8 mouse cellular contexts compared by ENCODE assay signal in the genomic region with DNA sequence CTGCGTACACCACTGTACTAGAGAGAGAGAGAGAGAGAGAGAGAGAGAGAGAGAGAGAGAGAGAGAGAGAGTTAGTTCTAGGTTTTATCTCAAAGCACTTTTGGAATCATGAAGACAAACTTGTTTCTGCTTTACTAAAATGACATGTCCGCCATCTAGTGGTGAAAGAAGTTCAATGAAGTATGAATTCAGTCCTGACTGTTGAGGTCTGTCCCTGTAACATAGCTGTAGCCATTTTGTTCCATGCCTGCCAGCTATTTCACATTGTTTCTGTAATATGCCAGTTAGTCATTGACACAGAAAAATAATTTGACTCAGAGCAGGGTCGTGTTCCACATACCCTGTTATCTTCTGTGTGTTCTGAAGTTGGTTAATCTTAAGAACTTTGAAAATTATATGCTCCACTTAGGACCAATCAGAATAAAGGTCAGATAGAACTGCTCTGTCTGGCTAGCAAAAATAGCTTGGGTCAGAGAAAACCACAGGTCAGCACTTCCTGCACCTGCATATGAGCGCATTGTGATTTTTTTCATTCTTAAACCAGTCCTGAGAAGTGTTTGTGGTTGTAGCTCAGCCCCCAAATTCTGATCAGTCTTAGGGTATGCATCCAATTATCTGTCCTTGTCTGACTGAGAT. TPM values are rescaled to one million over a fixed set of nuclear protein-coding genes. Genes with fewer than 3 reads are reported as not detected.
DNase-seq lines count a peak whose midpoint lies in the region; ATAC-seq lines count a peak whose summit lies in the region.

No protein-coding gene starts in this region.

- H3K4me3 ChIP-seq in embryonic facial prominence, embryonic 11.5 days (ENCODE audit: low read depth, low read length), result no peak overlapping the region
- peak overlapping the region; percentile 85; the same call in 1 of the 2 replicates for H3K4me3 ChIP-seq in macrophage (ENCODE audit: inconsistent target)

- H3K36me3 ChIP-seq in embryonic facial prominence, embryonic 11.5 days (replicated peaks; ENCODE audit: control insufficient read depth, insufficient read depth, low read depth, low read length), result no peaks in the 10 kb centered on the region
- no peaks in the 10 kb centered on the region for H3K36me3 ChIP-seq in macrophage (ENCODE audit: inconsistent target)
- H3K36me3 ChIP-seq in splenic B cell, adult 2 months (ENCODE audit: control insufficient read depth, insufficient read depth, low read length, poor library complexity, severe bottlenecking), result no peaks in the 10 kb centered on the region

- H3K9ac ChIP-seq in embryonic facial prominence, embryonic 11.5 days (replicated peaks; ENCODE audit: low read length), result no peak overlapping the region

- H3K27ac ChIP-seq in embryonic facial prominence, embryonic 11.5 days (replicated peaks; ENCODE audit: low read depth, low read length), result no peak overlapping the region
- H3K27ac ChIP-seq in macrophage, result peak overlapping the region; percentile 80

- peak; percentile 19; the same call in 1 of the 2 replicates for ATAC-seq in embryonic facial prominence, embryonic 11.5 days (replicated peaks; ENCODE audit: insufficient number of reproducible peaks, low FRiP score, low TSS enrichment, low read depth)

- DNase-seq in gastrocnemius, adult 18-20 months (ENCODE audit: low spot score), result peak; percentile 90
- DNase-seq in gastrocnemius, postnatal 10 days, result no peak
- peak; percentile 86 for DNase-seq in ZHBTc4 (ENCODE audit: low read depth, low spot score)
- DNase-seq in embryonic facial prominence, embryonic 11.5 days (ENCODE audit: low spot score), result peak; percentile 90
- peak; percentile 84 to 88 for DNase-seq in heart, postnatal 10 days
- DNase-seq in large intestine, adult 2 months (ENCODE audit: low read depth, low spot score), result peak; percentile 84
- DNase-seq in splenic B cell, adult 2 months (ENCODE audit: low read depth, low spot score), result peak; percentile 92

- H3K9me3 ChIP-seq in embryonic facial prominence, embryonic 11.5 days (replicated peaks; ENCODE audit: control insufficient read depth, low read length), result no peaks in the 10 kb centered on the region

- intact Hi-C loops in heart, postnatal 10 days (cut with DNase I), result loop anchor here (1.0 to 10.0 kb wide), 2 partner anchors 18 to 590 kb away; a partner anchor contains a TSS

- H3K27me3 ChIP-seq in embryonic facial prominence, embryonic 11.5 days (ENCODE audit: control insufficient read depth, insufficient read depth, low read length), result no peaks in the 10 kb centered on the region
- H3K27me3 ChIP-seq in splenic B cell, adult 2 months (ENCODE audit: control insufficient read depth, insufficient read depth, low read length, poor library complexity, severe bottlenecking), result no peaks in the 10 kb centered on the region

- no peaks in the 10 kb centered on the region for H3K4me1 ChIP-seq in embryonic facial prominence, embryonic 11.5 days (ENCODE audit: control insufficient read depth, insufficient read depth, low read length)

- H3K79me2 ChIP-seq in macrophage (ENCODE audit: inconsistent target), result peaks cover 35% of the 10 kb centered on the region

- no peak overlapping the region for H3K4me2 ChIP-seq in embryonic facial prominence, embryonic 11.5 days (ENCODE audit: low read depth, low read length)

- 16% methylated on average over 4 of the region's 4 CpGs for WGBS in embryonic facial prominence, embryonic 11.5 days
- 13% methylated on average over 4 of the region's 4 CpGs for WGBS in large intestine, adult 2 months
- 0% methylated on average over 4 of the region's 4 CpGs for WGBS in macrophage (ENCODE audit: missing documents)

RNA-seq across cellular contexts. Expression of a gene that starts 0.8 kb away (rescaled TPM):
- total RNA-seq in gastrocnemius, adult 18-20 months (2021), result 1 to 10 TPM; 6.4 to 8.7 TPM
- 1 to 10 TPM; 3.3 to 4.5 TPM for total RNA-seq in gastrocnemius, postnatal 10 days (2021)
- 1.8 and 3.2 TPM in 2 replicates for polyA plus RNA-seq in embryonic facial prominence, embryonic 11.5 days (2014; fragmentation: Nextera tagmentation; extraction: Ambion mirVana)
- 1 to 10 TPM; 6.4 to 7.2 TPM for total RNA-seq in heart, postnatal 10 days (2021)
- 0.32 and 0.36 TPM in 2 replicates for polyA plus RNA-seq in large intestine, adult 2 months (2012; rRNA removed)
- 10 to 100 TPM; 10.2 to 42.3 (median 20.7) TPM for total RNA-seq in macrophage (2018; cell fraction: chromatin; rRNA removed)
- 10 to 100 TPM in 15 of 26 experiments, 1 to 10 TPM in 11; 6.6 to 14.7 (median 10.3) TPM for total RNA-seq in macrophage (2018; cell fraction: cytosol; rRNA removed)
- total RNA-seq in macrophage (2018; cell fraction: nucleus; rRNA removed), result 10 to 100 TPM in 25 of 26 experiments, 1 to 10 TPM in 1; 9.6 to 30.4 (median 18.9) TPM
- polyA plus RNA-seq in macrophage (2018), result 11.0 to 21.1 TPM (median 13.0 TPM) in 3 replicates

RNA-seq across cellular contexts. Expression of a gene that starts 32.2 kb away (rescaled TPM):
- total RNA-seq in gastrocnemius, adult 18-20 months (2021), result 1 to 10 TPM; 2.3 to 3.2 TPM
- total RNA-seq in gastrocnemius, postnatal 10 days (2021), result 1 to 10 TPM; 4.6 to 6.2 TPM
- polyA plus RNA-seq in embryonic facial prominence, embryonic 11.5 days (2014; fragmentation: Nextera tagmentation; extraction: Ambion mirVana), result 17.4 and 22.1 TPM in 2 replicates
- 1 to 10 TPM; 6.8 to 7.1 TPM for total RNA-seq in heart, postnatal 10 days (2021)
- polyA plus RNA-seq in large intestine, adult 2 months (2012; rRNA removed), result 1.4 and 2.4 TPM in 2 replicates
- total RNA-seq in macrophage (2018; cell fraction: chromatin; rRNA removed), result 10 to 100 TPM in 24 of 26 experiments, 1 to 10 TPM in 2; 4.2 to 34.9 (median 17.9) TPM
- 1 to 10 TPM; 2.5 to 7.8 (median 5.3) TPM for total RNA-seq in macrophage (2018; cell fraction: cytosol; rRNA removed)
- total RNA-seq in macrophage (2018; cell fraction: nucleus; rRNA removed), result 10 to 100 TPM in 25 of 26 experiments, 1 to 10 TPM in 1; 9.8 to 33.5 (median 16.8) TPM
- polyA plus RNA-seq in macrophage (2018), result 5.0 to 9.7 TPM (median 7.9 TPM) in 3 replicates

RNA-seq across cellular contexts. Expression of a gene that starts 45.8 kb away (rescaled TPM):
- 1 to 10 TPM; 1.1 to 1.2 TPM for total RNA-seq in gastrocnemius, adult 18-20 months (2021)
- total RNA-seq in gastrocnemius, postnatal 10 days (2021), result 1 to 10 TPM; 2.1 to 2.6 TPM
- polyA plus RNA-seq in embryonic facial prominence, embryonic 11.5 days (2014; fragmentation: Nextera tagmentation; extraction: Ambion mirVana), result 10.3 and 10.4 TPM in 2 replicates
- 1 to 10 TPM; 2.5 to 2.9 TPM for total RNA-seq in heart, postnatal 10 days (2021)
- polyA plus RNA-seq in large intestine, adult 2 months (2012; rRNA removed), result 1.9 and 3.8 TPM in 2 replicates
- total RNA-seq in macrophage (2018; cell fraction: chromatin; rRNA removed), result 10 to 100 TPM in 9 of 26 experiments, 1 to 10 TPM in 17; 1.2 to 23.3 (median 6.8) TPM
- 10 to 100 TPM in 2 of 26 experiments, 1 to 10 TPM in 24; 2.4 to 10.5 (median 7.0) TPM for total RNA-seq in macrophage (2018; cell fraction: cytosol; rRNA removed)
- 10 to 100 TPM in 10 of 26 experiments, 1 to 10 TPM in 16; 1.5 to 19.9 (median 7.9) TPM for total RNA-seq in macrophage (2018; cell fraction: nucleus; rRNA removed)
- 5.6 to 11.7 TPM (median 10.3 TPM) in 3 replicates for polyA plus RNA-seq in macrophage (2018)
